Mouse (Mus musculus): ENCODE results near the gene Reck. TPM values are rescaled to one million over a fixed set of nuclear protein-coding genes. Genes with fewer than 3 reads are reported as not detected.

The Reck gene
- polyA plus RNA-seq, 1 experiment from 2014 or later, result 2.3 TPM

- Histone ChIP-seq H3K9me3 (ENCODE audit: low read length) (no peaks in the 10 kb centered on the region), H3K9ac (replicated peaks) (no peak overlapping the region), H3K4me2 (ENCODE audit: low read depth, low read length) (no peak overlapping the region), H3K27me3 (ENCODE audit: insufficient read depth, low read length) (no peaks in the 10 kb centered on the region), H3K4me1 (ENCODE audit: insufficient read depth) (no peaks in the 10 kb centered on the region), H3K4me3 (ENCODE audit: low read depth, low read length) (no peak overlapping the region), H3K27ac (ENCODE audit: low read depth) (no peak overlapping the region), H3K36me3 (replicated peaks; ENCODE audit: insufficient read depth, low read length) (no peaks in the 10 kb centered on the region)
- TF ChIP-seq EP300 (IDR thresholded peaks at IDR 0.05; ENCODE audit: low read depth) (no peak), CTCF (IDR thresholded peaks at IDR 0.05; ENCODE audit: low read depth) (no peak)
- WGBS (ENCODE audit: insufficient replicate concordance), result 89% methylated on average over 11 of the region's 11 CpGs
- DNase-seq (peak; percentile 10), ATAC-seq (no peak)
Measured at GRCm38 (mm10) chr4:43993072-43993471, 117.7 kb downstream of the Reck start.

- Histone ChIP-seq H3K9me3 (ENCODE audit: low read length) (no peaks in the 10 kb centered on the region), H3K4me2 (ENCODE audit: low read depth, low read length) (no peak overlapping the region), H3K36me3 (replicated peaks; ENCODE audit: insufficient read depth, low read length) (no peaks in the 10 kb centered on the region), H3K27me3 (ENCODE audit: insufficient read depth, low read length) (no peaks in the 10 kb centered on the region), H3K4me3 (ENCODE audit: low read depth, low read length) (no peak overlapping the region), H3K9ac (replicated peaks) (no peak overlapping the region), H3K4me1 (ENCODE audit: insufficient read depth) (no peaks in the 10 kb centered on the region), H3K27ac (ENCODE audit: low read depth) (no peak overlapping the region)
- ATAC-seq, result no peak
- peak; percentile 5 for DNase-seq
- TF ChIP-seq EP300 (IDR thresholded peaks at IDR 0.05; ENCODE audit: low read depth) (no peak), CTCF (IDR thresholded peaks at IDR 0.05; ENCODE audit: low read depth) (no peak)
- 71% methylated on average over 2 of the region's 2 CpGs for WGBS (ENCODE audit: insufficient replicate concordance)
Measured at GRCm38 (mm10) chr4:43994342-43994741, 119.0 kb downstream of the Reck start.

Other genes starting within 250 kb of the Reck start
- 0.54 and 0.82 TPM in 2 replicates for gene Npr2, start 243.6 kb upstream of the Reck start, polyA plus RNA-seq (2015; fragmentation: Nextera tagmentation; extraction: Ambion mirVana)
- not detected in 2 replicates for gene Spag8, start 221.9 kb upstream of the Reck start, polyA plus RNA-seq (2015; fragmentation: Nextera tagmentation; extraction: Ambion mirVana)
- gene Hint2, start 219.1 kb upstream of the Reck start, polyA plus RNA-seq (2015; fragmentation: Nextera tagmentation; extraction: Ambion mirVana), result 159 and 186 TPM in 2 replicates
- 0.29 and 0.33 TPM in 2 replicates for gene Tmem8b, start 206.6 kb upstream of the Reck start, polyA plus RNA-seq (2015; fragmentation: Nextera tagmentation; extraction: Ambion mirVana)
- gene Fam221b, start 206.4 kb upstream of the Reck start, polyA plus RNA-seq (2015; fragmentation: Nextera tagmentation; extraction: Ambion mirVana), result 1.7 and 1.8 TPM in 2 replicates
- not detected in 2 replicates for gene Olfr70, start 174.7 kb upstream of the Reck start, polyA plus RNA-seq (2015; fragmentation: Nextera tagmentation; extraction: Ambion mirVana)
- gene Olfr71, start 165.3 kb upstream of the Reck start, polyA plus RNA-seq (2015; fragmentation: Nextera tagmentation; extraction: Ambion mirVana), result not detected in 2 replicates
- 0.40 and 0.50 TPM in 2 replicates for gene Hrct1, start 148.3 kb upstream of the Reck start, polyA plus RNA-seq (2015; fragmentation: Nextera tagmentation; extraction: Ambion mirVana)
- gene Spaar, start 145.5 kb upstream of the Reck start, polyA plus RNA-seq (2015; fragmentation: Nextera tagmentation; extraction: Ambion mirVana), result 0.07 and 0.13 TPM in 2 replicates
- gene Olfr159, start 104.5 kb upstream of the Reck start, polyA plus RNA-seq (2015; fragmentation: Nextera tagmentation; extraction: Ambion mirVana), result not detected in 2 replicates
- gene Olfr156, start 51.6 kb upstream of the Reck start, polyA plus RNA-seq (2015; fragmentation: Nextera tagmentation; extraction: Ambion mirVana), result not detected in 2 replicates
- gene Olfr157, start 35.3 kb upstream of the Reck start, polyA plus RNA-seq (2015; fragmentation: Nextera tagmentation; extraction: Ambion mirVana), result not detected in 2 replicates
- gene Olfr155, start 24.0 kb upstream of the Reck start, polyA plus RNA-seq (2015; fragmentation: Nextera tagmentation; extraction: Ambion mirVana), result not detected in 2 replicates
- 19.4 and 20.4 TPM in 2 replicates for gene Glipr2, start 81.9 kb downstream of the Reck start, polyA plus RNA-seq (2015; fragmentation: Nextera tagmentation; extraction: Ambion mirVana)
- not detected in 2 replicates for gene Ccin, start 108.0 kb downstream of the Reck start, polyA plus RNA-seq (2015; fragmentation: Nextera tagmentation; extraction: Ambion mirVana)
- gene Clta, start 128.9 kb downstream of the Reck start, polyA plus RNA-seq (2015; fragmentation: Nextera tagmentation; extraction: Ambion mirVana), result 136 and 144 TPM in 2 replicates
- 47.5 and 49.5 TPM in 2 replicates for gene Gne, start 208.6 kb downstream of the Reck start, polyA plus RNA-seq (2015; fragmentation: Nextera tagmentation; extraction: Ambion mirVana)